Mouse (Mus musculus) MEL (cell line): ENCODE results near the gene Rap1b. TPM values are rescaled to one million over a fixed set of nuclear protein-coding genes. Genes with fewer than 3 reads are reported as not detected.

Experiments
- DNase-seq: peaks from one replicate; pipeline ENCODE4 v3.0.0; 2011; ENCODE audit warnings: low read depth, low spot score
- H3K27ac ChIP-seq: 2 replicates; pipeline ENCODE4 v1.5.1; 2012; ENCODE audit warnings: low read depth, mild to moderate bottlenecking, control low read depth, low read length, moderate library complexity; ENCODE audit not compliant: control insufficient read depth
- H3K27me3 ChIP-seq, 2 experiments: fragments of 150-350 bp in 1 of 2; sonication (generic) in 1 of 2; 2 replicates each; pipeline ENCODE4 v1.6.1; 2012; ENCODE audit warnings: low read length in 2 of 2, mild to moderate bottlenecking in 2 of 2, improper control_type of control experiment in 1 of 2, moderate library complexity in 1 of 2; ENCODE audit not compliant: insufficient read depth in 2 of 2, control insufficient read depth in 1 of 2
- H3K36me3 ChIP-seq, 2 experiments: 2 replicates each; pipeline ENCODE4 v1.6.1; 2012 to 2014; ENCODE audit warnings: low read length in 2 of 2, improper control_type of control experiment in 1 of 2, inconsistent platforms in 1 of 2, mild to moderate bottlenecking in 1 of 2; ENCODE audit not compliant: insufficient read depth in 2 of 2, control insufficient read depth in 1 of 2
- H3K4me1 ChIP-seq, 2 experiments: fragments of 150-350 bp in 1 of 2; sonication (generic) in 1 of 2; 2 replicates each; pipeline ENCODE4 v1.6.1; 2012; ENCODE audit warnings: low read length in 2 of 2, improper control_type of control experiment in 1 of 2, mild to moderate bottlenecking in 1 of 2; ENCODE audit not compliant: insufficient read depth in 2 of 2, control insufficient read depth in 1 of 2
- H3K4me3 ChIP-seq, 2 experiments: fragments of 150-350 bp in 1 of 2; sonication (generic) in 1 of 2; 2 replicates each; pipeline ENCODE4 v1.5.1; 2012; ENCODE audit warnings: low read depth in 2 of 2, low read length in 2 of 2, mild to moderate bottlenecking in 2 of 2, moderate library complexity in 2 of 2, control low read depth in 1 of 2, improper control_type of control experiment in 1 of 2; ENCODE audit not compliant: control insufficient read depth in 1 of 2, insufficient read depth in 1 of 2
- H3K79me2 ChIP-seq: 2 replicates; pipeline ENCODE4 v1.6.1; 2012; ENCODE audit warnings: mild to moderate bottlenecking, low read length, moderate library complexity; ENCODE audit not compliant: control insufficient read depth, poor library complexity, insufficient read depth
- H3K9ac ChIP-seq: 2 replicates; pipeline ENCODE4 v1.6.1; 2012; ENCODE audit warnings: low read depth, mild to moderate bottlenecking, control low read depth, low read length, moderate library complexity; ENCODE audit not compliant: control insufficient read depth, poor library complexity, severe bottlenecking
- H3K9me3 ChIP-seq: fragments of 150-350 bp; sonication (generic); replicated peaks from 2 replicates; pipeline ENCODE4 v1.6.1; 2012; ENCODE audit warnings: mild to moderate bottlenecking, low read length, improper control_type of control experiment, moderate library complexity; ENCODE audit not compliant: insufficient read depth
- BHLHE40 ChIP-seq: IDR thresholded peaks from 2 replicates; pipeline ENCODE4 v1.6.1; 2012; ENCODE audit warnings: low read depth, mild to moderate bottlenecking, inconsistent platforms, low read length, improper control_type of control experiment, borderline replicate concordance
- CHD1 ChIP-seq: IDR thresholded peaks from 2 replicates; pipeline ENCODE4 v1.6.1; 2012; ENCODE audit warnings: low read depth, mild to moderate bottlenecking, inconsistent platforms, low read length, improper control_type of control experiment
- CHD2 ChIP-seq: IDR thresholded peaks from 2 replicates; pipeline ENCODE4 v1.6.1; 2011; ENCODE audit warnings: low read length, improper control_type of control experiment
- CTCF ChIP-seq, 3 experiments: IDR thresholded peaks in 2 of 3; conservative IDR thresholded peaks in 1 of 3; 2 replicates each; pipeline ENCODE4 v1.5.1; 2011 to 2012; ENCODE audit warnings: low read length in 3 of 3, low read depth in 2 of 3, mild to moderate bottlenecking in 2 of 3, improper control_type of control experiment in 1 of 3, inconsistent platforms in 1 of 3, mixed read lengths in 1 of 3, moderate library complexity in 1 of 3; ENCODE audit not compliant: control insufficient read depth in 1 of 3, insufficient read depth in 1 of 3, poor library complexity in 1 of 3, severe bottlenecking in 1 of 3
- E2F4 ChIP-seq: IDR thresholded peaks from 2 replicates; pipeline ENCODE4 v1.6.1; 2011; ENCODE audit warnings: low read depth, low read length, improper control_type of control experiment, borderline replicate concordance
- ELF1 ChIP-seq: IDR thresholded peaks from 2 replicates; pipeline ENCODE4 v1.6.1; 2014; ENCODE audit warnings: low read depth, mild to moderate bottlenecking, inconsistent platforms, low read length, improper control_type of control experiment, moderate library complexity
- ETS1 ChIP-seq: IDR thresholded peaks from 2 replicates; pipeline ENCODE4 v1.6.1; 2012; ENCODE audit warnings: low read depth, mild to moderate bottlenecking, inconsistent platforms, low read length, improper control_type of control experiment, moderate library complexity
- GABPA ChIP-seq: IDR thresholded peaks from 2 replicates; pipeline ENCODE4 v1.6.1; 2012; ENCODE audit warnings: low read depth, mild to moderate bottlenecking, inconsistent platforms, low read length, improper control_type of control experiment, moderate library complexity
- GATA1 ChIP-seq: IDR thresholded peaks from 2 replicates; pipeline ENCODE4 v1.6.1; 2011; ENCODE audit warnings: low read depth, low read length, improper control_type of control experiment
- KAT2A ChIP-seq: conservative IDR thresholded peaks from 2 replicates; pipeline ENCODE4 v1.6.1; 2012; ENCODE audit warnings: low read depth, low read length, improper control_type of control experiment, inconsistent platforms
- MAFK ChIP-seq: IDR thresholded peaks from 2 replicates; pipeline ENCODE4 v1.6.1; 2011; ENCODE audit warnings: low read depth, mild to moderate bottlenecking, low read length, improper control_type of control experiment, borderline replicate concordance
- MAX ChIP-seq: IDR thresholded peaks from 2 replicates; pipeline ENCODE4 v1.6.1; 2011; ENCODE audit warnings: low read length, improper control_type of control experiment
- MAZ ChIP-seq: IDR thresholded peaks from 2 replicates; pipeline ENCODE4 v1.6.1; 2012; ENCODE audit warnings: low read depth, mild to moderate bottlenecking, inconsistent platforms, low read length, improper control_type of control experiment
- MEF2A ChIP-seq: IDR thresholded peaks from 2 replicates; pipeline ENCODE4 v1.6.1; 2014; ENCODE audit warnings: low read depth, mild to moderate bottlenecking, inconsistent platforms, low read length, improper control_type of control experiment; ENCODE audit not compliant: poor library complexity, insufficient replicate concordance, severe bottlenecking; ENCODE audit errors: extremely low read depth
- MXI1 ChIP-seq: IDR thresholded peaks from 2 replicates; pipeline ENCODE4 v1.6.1; 2011; ENCODE audit warnings: mild to moderate bottlenecking, low read depth, low read length, improper control_type of control experiment
- MYC ChIP-seq: IDR thresholded peaks from 2 replicates; pipeline ENCODE4 v1.6.1; 2011; ENCODE audit warnings: low read depth, mild to moderate bottlenecking, low read length, improper control_type of control experiment, moderate library complexity
- NELFE ChIP-seq: IDR thresholded peaks from 2 replicates; pipeline ENCODE4 v1.6.1; 2011; ENCODE audit warnings: low read depth, low read length, improper control_type of control experiment
- NRF1 ChIP-seq: IDR thresholded peaks from 2 replicates; pipeline ENCODE4 v1.6.1; 2014; ENCODE audit warnings: low read depth, mild to moderate bottlenecking, inconsistent platforms, low read length, improper control_type of control experiment, moderate library complexity; ENCODE audit not compliant: poor library complexity, insufficient read depth, severe bottlenecking
- POLR2AphosphoS2 ChIP-seq: IDR thresholded peaks from 2 replicates; pipeline ENCODE4 v1.6.1; 2011; ENCODE audit warnings: low read length, improper control_type of control experiment
- RAD21 ChIP-seq: IDR thresholded peaks from 2 replicates; pipeline ENCODE4 v1.6.1; 2011; ENCODE audit warnings: mild to moderate bottlenecking, low read depth, low read length, improper control_type of control experiment
- SMC3 ChIP-seq: IDR thresholded peaks from 2 replicates; pipeline ENCODE4 v1.6.1; 2011; ENCODE audit warnings: low read depth, low read length, improper control_type of control experiment
- USF1 ChIP-seq: IDR thresholded peaks from 2 replicates; pipeline ENCODE4 v1.6.1; 2014; ENCODE audit warnings: low read depth, mild to moderate bottlenecking, inconsistent platforms, low read length, improper control_type of control experiment, moderate library complexity
- ZKSCAN1 ChIP-seq: IDR thresholded peaks from 2 replicates; pipeline ENCODE4 v1.6.1; 2012; ENCODE audit warnings: low read depth, mild to moderate bottlenecking, inconsistent platforms, low read length, improper control_type of control experiment, moderate library complexity
- polyA plus RNA-seq, 2 experiments: library from polyadenylated mRNA; stranded (reverse) in 1 of 2; unstranded in 1 of 2; fragments of >175 nt in 1 of 2; fragments of >200 nt in 1 of 2; gene quantifications; 2 replicates each; pipeline versions ENCODE4 v1.2.1 to v1.2.4; 2012; ENCODE audit warnings: low replicate concordance in 2 of 2, low read depth in 1 of 2; ENCODE audit not compliant: insufficient read length in 2 of 2, insufficient read depth in 1 of 2, missing spikeins in 1 of 2
- total RNA-seq: library from RNA; depleted of rRNA; stranded (reverse); fragments of 300-350 nt; gene quantifications from 2 replicates; pipeline ENCODE4 v1.2.3, GENCODE M21; 2012

The Rap1b gene
- total and polyA plus RNA-seq, 3 experiments = 42.3 to 89.1 (median 83.3) TPM

DNA sequence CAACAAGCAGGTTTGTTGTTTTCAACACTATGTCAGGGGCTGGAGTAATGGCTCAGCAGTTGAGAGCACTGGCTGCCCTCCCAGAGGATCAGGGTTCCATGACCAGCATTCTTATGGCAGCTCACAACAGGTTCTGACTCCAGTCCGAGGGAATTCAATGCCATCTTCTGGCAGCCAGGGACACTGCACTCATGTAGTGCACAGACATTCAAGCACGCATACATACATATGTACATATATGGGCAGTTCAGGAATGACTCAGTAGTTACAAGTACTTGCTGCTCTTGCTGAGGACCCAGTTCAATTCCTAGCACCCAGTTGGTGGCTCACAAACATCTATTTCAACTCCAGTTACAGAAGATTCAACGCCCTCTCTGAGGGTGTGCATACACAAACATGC is 6.9 kb downstream of the Rap1b start:
- Histone ChIP-seq H3K27ac (no peak overlapping the region), H3K27me3 (no peaks in the 10 kb centered on the region), H3K9me3 (no peaks in the 10 kb centered on the region), H3K36me3 (peaks cover 0 to 25% of the 10 kb centered on the region in 2 experiments; a peak in 3 of 4 replicates), H3K79me2 (peaks cover 81% of the 10 kb centered on the region), H3K4me3 (no peak overlapping the region), H3K9ac (no peak overlapping the region), H3K4me1 (peaks cover 9 to 14% of the 10 kb centered on the region in 2 experiments)
- TF ChIP-seq NRF1 = no peak
- TF ChIP-seq E2F4 = no peak
- TF ChIP-seq MAZ = no peak
- TF ChIP-seq USF1 = no peak
- no peak for TF ChIP-seq ZKSCAN1
- TF ChIP-seq CTCF (IDR thresholded peaks at IDR 0.05 in 2 of 3, conservative IDR thresholded peaks at IDR 0.05 in 1 of 3; ENCODE audit: control insufficient read depth in 1 of 3, insufficient read depth in 1 of 3, low read depth in 2 of 3, low read length in 3 of 3, poor library complexity in 1 of 3, severe bottlenecking in 1 of 3) = peak in 2 of 3 experiments; percentile 6 to 36; a peak in 2 of 6 replicates
- TF ChIP-seq MXI1 = no peak
- no peak for TF ChIP-seq MAX
- no peak for TF ChIP-seq KAT2A
- TF ChIP-seq SMC3 = peak; percentile 26; the same call in 1 of the 2 replicates
- TF ChIP-seq POLR2AphosphoS2 = no peak
- no peak for TF ChIP-seq GATA1
- TF ChIP-seq ELF1 = no peak
- no peak for TF ChIP-seq BHLHE40
- 0 out of 2 replicates have a peak, but pooled peaks have one; percentile 4 for TF ChIP-seq RAD21
- TF ChIP-seq ETS1 = no peak
- no peak for TF ChIP-seq CHD2
- no peak for TF ChIP-seq MAFK
- TF ChIP-seq NELFE = no peak
- no peak for TF ChIP-seq MYC
- no peak for TF ChIP-seq GABPA
- no peak for TF ChIP-seq CHD1
- no peak for TF ChIP-seq MEF2A
- DNase-seq = peak; percentile 41
